Mouse (Mus musculus) CD8-positive naive resting alpha-beta T cell, adult 2 months (primary cell): ENCODE results near the gene Lrr1.
"Not testable (repeated sequence)": the region's sequence is repeated elsewhere in the genome, so short reads cannot be mapped to it uniquely, and the experiment has no call there.

Source experiments
- DNase-seq, 2 experiments: peaks; one replicate each; pipeline ENCODE4 v3.0.0; 2022; ENCODE audit warnings: low read depth in 2 of 2, low spot score in 2 of 2

The Lrr1 gene

DNA sequence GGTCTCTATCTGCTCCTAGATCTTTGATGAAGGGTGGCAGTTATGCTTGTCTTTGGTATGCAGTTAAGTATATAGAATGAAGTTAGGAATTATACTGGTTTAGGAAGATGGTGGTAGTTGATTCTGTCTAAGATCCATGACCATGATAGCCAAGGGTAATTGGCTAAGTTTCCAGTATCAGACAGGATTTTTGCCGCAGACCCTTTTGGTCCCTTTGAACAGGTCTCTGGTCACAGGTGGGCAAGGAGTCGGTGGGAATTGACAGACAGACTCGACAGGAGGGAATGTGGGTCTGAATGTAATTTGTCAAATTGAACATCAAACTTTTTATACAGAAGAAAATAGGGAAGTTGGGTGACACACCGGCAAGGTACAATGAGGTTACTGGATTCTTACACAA is 5.0 kb upstream of the Lrr1 start:
- not testable (repeated sequence) for DNase-seq

DNA sequence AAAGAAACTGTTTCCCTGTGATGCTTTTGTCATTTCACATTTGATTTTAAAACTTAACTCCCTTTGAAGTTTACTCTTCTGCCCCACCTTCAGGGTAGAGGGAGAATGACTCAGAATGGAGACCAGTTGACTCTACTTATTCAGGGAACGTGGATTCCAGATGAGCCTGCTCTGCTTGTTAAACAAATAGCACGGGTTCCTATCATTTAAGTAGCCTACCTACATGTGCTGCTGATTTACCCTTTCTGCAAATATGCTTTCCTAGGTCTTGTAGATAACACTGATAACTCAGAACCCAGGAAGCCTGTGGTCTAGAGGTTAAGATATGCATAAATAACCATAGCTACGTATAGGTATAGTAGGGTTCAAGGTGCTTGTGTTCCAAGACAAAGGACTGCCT is 3.7 kb upstream of the Lrr1 start:
- no peak for DNase-seq

DNA sequence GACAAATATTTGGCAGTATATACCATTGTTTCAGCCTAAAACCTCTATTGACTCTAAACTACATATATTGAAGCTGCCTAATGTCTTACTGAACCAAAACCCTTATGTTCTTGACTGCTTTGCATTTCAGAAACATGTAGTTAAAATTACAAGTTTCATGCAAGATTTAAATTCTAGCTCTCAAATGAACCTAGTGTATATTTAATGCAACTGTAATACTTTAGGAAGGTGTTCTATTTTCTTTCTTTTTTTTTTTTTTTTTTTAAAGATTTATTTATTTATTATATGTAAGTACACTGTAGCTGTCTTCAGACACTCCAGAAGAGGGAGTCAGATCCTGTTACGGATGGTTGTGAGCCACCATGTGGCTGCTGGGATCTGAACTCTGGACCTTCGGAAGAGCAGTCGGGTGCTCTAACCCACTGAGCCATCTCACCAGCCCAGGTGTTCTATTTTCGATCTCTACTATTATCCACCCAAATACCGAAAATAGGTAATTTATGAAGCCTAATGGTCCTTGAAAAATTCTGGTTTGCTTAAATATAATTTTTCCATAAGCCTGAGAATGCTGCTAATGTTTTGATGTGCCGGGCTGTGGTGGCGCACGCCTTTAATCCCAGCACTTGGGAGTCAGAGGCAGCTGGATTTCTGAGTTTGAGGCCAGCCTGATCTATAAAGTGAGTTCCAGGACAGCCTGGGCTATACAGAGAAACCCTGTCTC is 1.6 kb upstream of the Lrr1 start:
- not testable (repeated sequence) for DNase-seq

DNA sequence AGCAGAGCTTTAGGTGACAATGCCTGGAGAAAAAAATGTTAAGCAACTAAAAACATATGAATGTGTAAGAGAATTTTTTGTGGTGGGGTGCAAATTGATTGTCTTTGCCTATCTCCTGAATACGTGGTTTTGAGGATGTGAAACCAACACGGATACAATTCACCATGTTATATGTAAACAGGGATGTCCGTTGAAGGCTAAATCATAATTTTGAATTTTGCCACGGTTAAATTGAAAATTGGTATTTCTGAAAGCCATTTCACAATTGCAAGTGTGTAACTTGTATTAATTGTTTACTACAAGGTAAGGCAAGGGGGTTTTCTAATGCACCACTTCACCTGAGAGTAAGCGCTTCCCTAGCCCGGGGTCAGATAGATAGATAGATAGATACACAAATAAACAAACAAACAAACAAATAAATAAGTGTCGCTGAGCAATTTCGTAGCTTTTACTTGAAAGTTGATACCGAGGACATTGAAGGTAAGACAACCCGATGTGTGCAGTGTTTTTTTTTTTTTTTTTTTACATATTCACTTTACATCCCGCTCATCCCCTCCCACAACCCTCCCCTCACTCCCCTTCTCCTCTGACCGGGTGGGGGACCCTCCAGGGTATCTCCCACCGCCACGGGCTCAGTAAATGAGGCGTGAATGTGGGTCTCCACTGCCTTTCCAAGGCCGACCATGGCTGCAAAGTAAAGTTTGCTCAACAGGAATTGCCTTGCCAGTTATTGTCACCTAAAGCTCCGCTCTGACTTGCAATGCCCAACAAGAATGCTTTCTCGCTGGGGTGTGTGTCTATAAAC is 756 bp upstream of the Lrr1 start:
- DNase-seq = no peak

DNA sequence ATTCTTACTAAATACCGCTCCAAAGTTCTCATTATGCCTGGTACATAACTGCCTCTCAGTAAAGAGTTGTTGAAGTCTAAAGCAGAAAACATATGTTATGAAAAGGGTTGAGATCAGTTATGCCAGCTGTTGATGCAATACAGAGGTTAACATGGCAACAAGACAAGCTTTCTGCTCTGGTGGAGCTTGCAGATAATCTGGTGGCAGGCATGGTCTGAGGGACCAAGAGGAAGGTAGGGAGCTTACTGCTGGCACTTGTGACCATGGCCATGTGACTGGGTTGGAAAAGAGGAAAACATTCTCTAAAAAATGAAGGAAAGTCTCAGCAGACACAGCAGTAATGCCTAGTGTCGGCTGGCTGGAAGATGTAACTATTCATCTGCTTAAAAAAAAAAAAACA is 2.7 kb downstream of the Lrr1 start:
- DNase-seq = no peak

DNA sequence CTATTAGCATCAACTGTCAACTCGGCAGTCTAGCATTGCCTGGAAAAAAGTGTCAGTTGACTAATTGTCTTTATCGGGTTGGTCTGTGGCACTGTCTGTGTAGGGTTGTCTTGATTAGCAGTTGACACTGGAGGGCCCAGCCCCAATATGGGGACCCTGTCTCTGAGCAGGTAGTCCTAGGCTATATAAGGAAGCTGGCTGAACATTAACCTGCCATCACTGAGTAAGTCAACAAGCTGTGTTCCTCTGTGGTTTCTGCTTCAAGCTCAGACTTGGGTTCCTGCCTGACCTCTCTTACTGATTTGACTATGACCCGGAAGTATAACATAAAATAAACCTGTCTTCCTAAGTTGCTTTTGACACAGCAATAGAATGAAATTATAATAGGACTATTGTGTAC is 7.4 kb downstream of the Lrr1 start:
- no peak for DNase-seq

DNA sequence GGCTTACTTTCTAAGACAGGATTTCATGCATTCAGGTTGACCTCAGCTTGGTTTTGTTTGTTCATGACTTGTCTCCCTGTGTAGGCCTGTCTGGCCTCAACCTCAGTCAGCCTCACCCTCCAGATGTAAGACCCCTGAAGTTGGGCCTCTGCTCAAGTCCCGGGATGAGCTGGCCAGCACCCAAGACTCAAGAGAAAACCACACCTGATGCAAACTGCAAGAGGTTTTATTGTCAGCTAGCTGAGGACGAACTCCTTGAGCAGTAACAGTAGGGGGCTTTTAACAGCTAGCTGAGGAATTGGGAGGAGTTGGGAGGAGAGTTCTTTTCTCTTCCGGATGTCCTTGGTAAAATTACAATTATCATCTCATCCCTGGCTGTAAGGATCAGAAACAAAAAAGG is 8.9 kb downstream of the Lrr1 start:
- no peak for DNase-seq

DNA sequence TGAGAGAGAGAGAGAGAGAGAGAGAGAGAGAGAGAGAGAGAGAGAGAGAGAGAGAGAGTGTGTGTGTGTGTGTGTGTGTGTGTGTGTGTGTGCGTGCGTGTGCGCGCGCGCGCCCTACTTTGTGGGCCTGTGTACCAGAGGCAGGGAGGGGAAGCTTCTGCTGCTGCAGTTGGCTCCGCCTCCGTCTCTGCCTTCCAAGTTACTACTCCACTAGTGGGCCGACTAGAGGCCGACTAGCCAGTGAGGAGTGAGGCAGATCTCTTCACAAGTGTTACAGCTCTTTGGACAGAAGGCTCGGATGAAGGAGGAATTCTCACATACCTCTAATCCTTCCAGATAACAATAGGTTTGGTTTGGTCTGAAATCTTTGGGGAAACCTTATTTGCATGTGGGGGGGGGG is 10.8 kb downstream of the Lrr1 start:
- no peak for DNase-seq

DNA sequence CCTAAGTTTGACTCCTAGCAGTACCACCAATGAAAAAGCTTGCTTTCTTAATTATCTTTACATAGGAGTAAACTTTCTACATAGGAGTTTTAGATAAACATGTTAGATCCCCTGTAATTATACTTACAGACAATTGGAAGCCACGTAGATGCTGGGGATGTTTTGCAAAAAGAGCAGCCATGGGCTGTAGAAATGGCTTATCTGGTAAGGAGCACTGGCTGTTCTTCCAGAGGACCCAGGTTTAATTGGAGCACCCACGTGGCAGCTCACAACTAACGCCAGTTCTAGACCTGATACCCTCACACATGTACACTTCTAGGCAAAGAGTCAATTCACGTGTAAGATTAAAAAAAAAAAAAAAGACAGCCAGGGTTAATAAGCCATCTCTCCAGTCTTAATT is 13.2 kb downstream of the Lrr1 start:
- no peak for DNase-seq

DNA sequence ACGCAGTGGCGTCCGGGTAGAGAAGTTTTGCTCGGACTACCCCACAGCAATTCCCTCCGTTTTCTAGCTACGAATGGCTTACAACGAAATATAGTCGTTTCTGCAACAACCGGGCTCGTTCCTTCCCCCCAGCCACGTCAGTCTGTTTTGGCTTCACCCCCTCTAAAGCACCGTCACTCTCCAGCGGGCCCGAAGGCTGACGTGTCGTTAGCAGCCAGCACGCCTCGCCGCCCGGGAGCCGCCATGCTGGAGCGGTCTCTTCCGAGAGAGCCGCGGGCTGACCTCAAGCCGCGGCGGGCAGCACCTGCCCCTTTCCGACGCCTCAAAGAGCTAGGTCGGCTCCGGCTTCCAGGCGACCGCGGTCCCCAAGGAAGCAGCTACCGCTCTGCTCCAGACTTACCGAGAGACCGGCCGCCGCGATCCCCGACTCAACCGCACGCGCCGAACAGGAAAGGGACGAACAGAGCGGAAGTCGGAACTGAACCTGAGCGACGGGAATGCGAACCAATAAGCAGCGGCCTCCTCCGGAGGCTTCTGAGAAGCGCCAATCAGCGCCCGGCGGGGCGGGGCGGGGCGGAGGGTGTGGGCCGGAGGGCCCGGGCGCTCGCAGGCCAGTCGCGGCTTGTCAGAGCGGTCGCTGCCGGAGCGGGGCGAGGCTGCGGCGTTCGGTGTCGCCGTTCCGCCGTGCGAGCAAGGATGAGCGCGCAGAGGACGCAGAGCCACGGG is 15.1 kb downstream of the Lrr1 start, which contains the start of the genes Rpl36al and Mgat2:
Rpl36al (minus strand) TSS at position 501 of the 726 bp plus-strand sequence.
Mgat2 (plus strand) TSS at position 575 of the 726 bp plus-strand sequence.
- DNase-seq = peak; percentile 91 to 93

DNA sequence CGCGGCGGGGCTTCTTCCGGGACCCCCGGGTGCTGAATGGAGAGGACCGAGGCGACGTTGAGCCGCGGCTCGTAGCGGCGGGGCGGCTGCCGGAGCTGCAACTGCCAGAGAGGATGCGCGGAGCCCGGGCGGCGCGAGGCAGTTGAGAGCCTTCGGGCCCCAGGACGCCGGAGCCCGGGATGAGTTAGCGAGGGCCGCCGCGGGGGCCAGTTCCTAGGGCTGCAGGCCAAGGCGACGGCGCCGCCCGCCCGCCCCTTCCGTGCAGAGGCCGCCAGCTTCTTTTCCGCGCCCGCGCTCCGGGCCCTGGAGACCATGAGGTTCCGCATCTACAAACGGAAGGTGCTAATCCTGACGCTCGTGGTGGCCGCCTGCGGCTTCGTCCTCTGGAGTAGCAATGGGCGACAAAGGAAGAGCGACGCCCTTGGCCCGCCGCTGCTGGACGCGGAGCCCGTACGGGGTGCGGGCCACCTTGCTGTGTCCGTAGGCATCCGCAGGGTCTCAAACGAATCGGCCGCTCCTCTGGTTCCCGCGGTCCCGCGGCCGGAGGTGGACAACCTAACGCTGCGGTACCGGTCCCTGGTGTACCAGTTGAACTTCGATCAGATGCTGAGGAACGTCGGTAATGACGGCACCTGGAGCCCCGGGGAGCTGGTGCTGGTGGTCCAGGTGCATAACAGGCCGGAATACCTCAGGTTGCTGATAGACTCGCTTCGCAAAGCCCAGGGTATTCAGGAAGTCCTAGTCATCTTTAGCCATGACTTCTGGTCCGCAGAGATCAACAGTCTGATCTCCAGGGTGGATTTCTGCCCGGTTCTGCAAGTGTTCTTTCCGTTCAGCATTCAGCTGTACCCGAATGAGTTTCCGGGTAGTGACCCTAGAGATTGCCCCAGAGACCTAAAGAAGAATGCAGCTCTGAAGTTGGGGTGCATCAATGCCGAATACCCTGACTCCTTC is 16.0 kb downstream of the Lrr1 start:
- peak in 1 of 2 experiments; percentile 16 for DNase-seq

DNA sequence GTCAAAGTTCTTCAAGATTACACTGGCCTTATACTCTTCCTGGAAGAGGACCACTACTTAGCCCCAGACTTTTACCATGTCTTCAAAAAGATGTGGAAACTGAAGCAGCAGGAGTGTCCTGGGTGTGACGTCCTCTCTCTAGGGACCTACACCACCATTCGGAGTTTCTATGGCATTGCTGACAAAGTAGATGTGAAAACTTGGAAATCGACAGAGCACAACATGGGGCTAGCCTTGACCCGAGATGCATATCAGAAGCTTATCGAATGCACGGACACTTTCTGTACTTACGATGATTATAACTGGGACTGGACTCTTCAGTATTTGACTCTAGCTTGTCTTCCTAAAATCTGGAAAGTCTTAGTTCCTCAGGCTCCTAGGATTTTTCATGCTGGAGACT is 16.8 kb downstream of the Lrr1 start:
- DNase-seq = no peak

DNA sequence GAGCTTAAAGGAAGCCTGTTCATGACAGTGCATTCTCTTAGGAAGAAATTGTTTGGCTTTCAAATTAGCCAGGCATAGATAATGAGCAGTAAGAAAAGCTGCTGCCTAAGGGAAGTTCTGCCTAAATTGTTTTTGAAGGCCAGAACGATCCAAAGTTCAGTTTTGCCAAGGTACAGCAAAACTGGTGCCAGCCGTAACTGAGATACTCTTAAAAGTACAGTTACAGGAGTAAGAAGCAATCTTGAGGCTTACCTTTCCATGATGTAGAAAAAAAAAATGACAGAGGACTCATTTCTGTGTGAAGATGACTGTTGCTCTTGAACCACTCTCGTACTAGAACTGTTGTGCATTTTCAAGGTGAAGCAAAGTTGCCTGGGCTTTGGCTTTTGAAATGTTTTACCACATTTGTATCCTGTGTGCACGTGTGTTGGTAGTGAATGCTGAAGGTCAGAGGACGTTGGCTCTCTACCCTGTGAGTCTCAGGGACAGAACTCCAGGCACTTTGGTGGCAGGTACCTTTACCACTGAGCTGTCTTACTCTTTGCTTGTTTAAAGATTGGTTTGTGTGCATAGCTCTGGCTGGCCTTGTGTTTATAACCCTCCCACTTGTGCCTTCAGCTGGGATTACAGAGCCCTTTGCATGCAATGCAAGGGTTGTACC is 18.3 kb downstream of the Lrr1 start:
- no peak for DNase-seq

DNA sequence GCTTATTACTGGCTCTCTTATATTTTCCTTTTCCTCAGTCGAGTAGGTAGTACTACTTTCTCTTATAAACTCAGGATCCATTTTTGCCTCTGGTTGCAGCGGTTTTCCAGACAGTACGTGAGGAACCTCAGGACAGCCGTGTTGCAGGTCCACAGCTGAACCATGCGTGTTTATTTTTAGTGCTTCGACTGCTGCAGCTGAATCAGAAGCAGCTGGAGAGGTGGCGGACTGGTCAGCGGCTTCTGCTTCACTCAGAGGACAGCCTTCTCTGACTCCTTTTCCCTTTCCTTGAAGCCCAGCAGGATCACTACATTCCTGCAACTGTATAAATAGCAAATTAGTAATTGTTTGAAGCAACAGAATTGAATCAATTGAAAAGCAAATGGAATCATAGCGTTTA is 21.5 kb downstream of the Lrr1 start:
- DNase-seq = no peak

DNA sequence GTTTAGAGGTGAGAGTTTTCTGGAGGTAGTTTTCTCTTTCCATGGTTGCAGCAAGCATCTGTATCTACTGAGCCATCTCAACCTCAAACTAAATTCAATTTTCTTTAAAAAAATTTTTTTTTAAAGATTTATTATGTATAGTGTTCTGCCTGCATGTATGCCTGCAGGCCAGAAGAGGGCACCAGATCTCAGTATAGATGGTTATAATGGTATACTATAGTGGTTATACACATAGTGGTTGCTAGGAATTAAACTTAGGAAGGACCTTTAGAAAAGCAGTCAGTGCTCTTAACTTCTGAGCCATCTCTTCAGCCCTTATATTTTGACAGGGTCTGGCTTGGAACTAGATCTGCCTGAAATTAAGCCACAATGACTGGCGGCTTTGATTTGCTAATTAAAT is 21.9 kb downstream of the Lrr1 start:
- peak in 1 of 2 experiments; percentile 36 for DNase-seq

DNA sequence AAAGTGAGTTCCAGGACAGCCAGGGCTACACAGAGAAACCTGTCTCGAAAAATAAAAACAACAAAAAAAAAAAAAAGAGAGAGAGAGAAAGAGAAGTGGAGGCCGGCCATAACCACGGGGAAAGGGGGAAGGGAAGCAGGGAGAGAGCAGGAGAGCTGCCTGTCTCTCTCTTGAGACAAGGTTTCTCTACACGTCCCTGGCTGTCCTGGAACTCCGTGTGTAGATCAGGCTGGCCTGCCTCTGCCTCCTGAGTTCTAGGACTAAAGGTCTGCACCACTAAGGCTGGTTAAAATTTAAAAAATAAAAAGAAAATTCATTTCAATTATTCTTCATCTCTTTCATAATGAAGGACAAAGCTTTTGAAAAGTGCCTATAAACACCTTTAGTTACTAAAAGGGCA is 22.8 kb downstream of the Lrr1 start:
- no peak for DNase-seq

DNA sequence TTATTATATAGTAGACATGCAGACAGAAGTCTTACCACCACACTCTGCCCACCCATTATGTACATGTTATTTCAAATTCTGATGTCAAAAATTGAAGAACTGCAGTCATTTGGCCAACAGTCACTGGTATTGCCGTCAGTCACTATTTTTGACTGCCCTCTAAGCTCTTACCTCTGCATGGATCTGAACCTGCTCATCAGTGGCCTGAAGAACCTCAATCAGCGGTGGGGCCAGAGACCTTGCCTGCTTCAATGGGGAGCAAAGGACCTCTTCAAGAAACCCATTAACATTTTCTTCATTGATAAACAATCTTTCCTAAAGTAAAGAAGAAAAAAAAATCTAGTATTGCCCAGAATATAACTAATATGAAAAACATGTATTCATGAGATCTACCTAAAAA is 24.0 kb downstream of the Lrr1 start:
- DNase-seq = no peak

DNA sequence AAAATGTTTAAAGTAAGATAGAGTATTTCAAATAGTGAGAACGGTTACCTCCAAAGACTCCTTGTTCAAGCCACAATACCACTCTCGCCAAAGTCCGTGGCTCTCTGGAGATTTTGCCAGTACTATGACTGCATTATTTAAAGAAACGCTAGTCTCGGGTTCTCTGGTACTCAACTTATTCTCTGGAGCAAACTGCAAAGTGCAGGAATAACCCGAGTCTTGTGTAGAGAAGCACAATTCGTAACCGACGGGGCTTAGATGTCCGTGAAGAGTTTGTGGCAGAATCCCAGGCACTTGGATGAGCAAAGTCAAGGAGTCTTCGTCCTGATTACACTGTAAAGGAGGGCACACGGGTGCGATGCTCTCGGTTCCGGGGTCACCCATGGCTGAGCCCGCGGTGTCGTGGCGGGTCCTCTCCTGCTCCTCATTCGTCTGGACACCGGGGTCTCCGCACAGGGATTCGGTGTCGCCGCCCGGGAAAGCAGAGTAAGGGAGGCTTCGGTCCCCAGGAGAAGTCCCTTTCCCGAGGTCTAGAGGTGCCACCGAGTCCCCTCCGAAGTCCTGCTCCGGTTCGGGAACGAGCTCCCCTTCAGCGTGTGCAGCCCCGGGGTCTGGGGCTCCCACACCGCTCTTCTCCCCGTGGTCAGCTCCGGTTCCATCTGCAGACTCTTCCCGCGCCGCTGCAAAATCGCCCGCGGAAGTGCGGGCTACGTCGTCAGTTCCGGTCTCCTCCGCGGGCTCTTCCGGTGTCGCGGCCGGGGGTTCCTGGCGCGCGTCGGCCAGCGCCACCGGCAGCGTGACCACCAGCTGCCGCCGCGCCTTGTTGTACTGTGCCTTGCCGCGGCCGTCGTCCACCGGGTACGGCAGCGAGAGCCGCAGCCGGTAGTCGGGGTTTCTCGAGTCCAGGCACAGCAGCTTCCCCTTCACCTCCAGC is 28.1 kb downstream of the Lrr1 start, which contains the start of gene Gm49383:
Gm49383 (minus strand) TSS at position 661 of the 934 bp plus-strand sequence.
- peak; percentile 36 to 42 for DNase-seq
